Mouse (Mus musculus): ENCODE results near the gene Fig4. TPM values are rescaled to one million over a fixed set of nuclear protein-coding genes. Genes with fewer than 3 reads are reported as not detected.

Fig4 gene
- polyA plus RNA-seq, 1 experiment from 2014 or later, result 15.1 TPM

- Histone ChIP-seq H3K9ac (no peak overlapping the region), H3K27ac (no peak overlapping the region), H3K4me2 (no peak overlapping the region), H3K36me3 (no peaks in the 10 kb centered on the region), H3K27me3 (replicated peaks) (no peaks in the 10 kb centered on the region), H3K4me1 (no peaks in the 10 kb centered on the region), H3K4me3 (replicated peaks) (no peak overlapping the region), H3K9me3 (no peaks in the 10 kb centered on the region)
- 47% methylated on average over 11 of the region's 11 CpGs for WGBS
- peak; percentile 95 for ATAC-seq (ENCODE audit: insufficient read depth, low FRiP score, low read depth)
These were observed 98.3 kb downstream of the Fig4 start for GRCm38 (mm10) chr10:41204637-41205315.

- no peaks in the 10 kb centered on the region for H3K36me3 ChIP-seq
- no peak overlapping the region for H3K9ac ChIP-seq
- H3K9me3 ChIP-seq, result no peaks in the 10 kb centered on the region
- H3K4me2 ChIP-seq, result no peak overlapping the region
- H3K4me3 ChIP-seq (replicated peaks), result no peak overlapping the region
- H3K4me1 ChIP-seq, result no peaks in the 10 kb centered on the region
- no peak for ATAC-seq (ENCODE audit: insufficient read depth, low FRiP score, low read depth)
- no peaks in the 10 kb centered on the region for H3K27me3 ChIP-seq (replicated peaks)
- no peak overlapping the region for H3K27ac ChIP-seq
- WGBS, result 27% methylated on average over 5 of the region's 5 CpGs
These were observed 98.9 kb downstream of the Fig4 start for GRCm38 (mm10) chr10:41204191-41204590.

GRCm38 (mm10) chr10:41198719-41199118, 104.3 kb downstream of the Fig4 start:
- H3K4me2 ChIP-seq, result no peak overlapping the region
- 78% methylated on average over 6 of the region's 6 CpGs for WGBS
- no peak overlapping the region for H3K9ac ChIP-seq
- no peak overlapping the region for H3K4me3 ChIP-seq (replicated peaks)
- ATAC-seq (ENCODE audit: insufficient read depth, low FRiP score, low read depth), result no peak
- H3K9me3 ChIP-seq, result no peaks in the 10 kb centered on the region
- no peaks in the 10 kb centered on the region for H3K36me3 ChIP-seq
- H3K27ac ChIP-seq, result no peak overlapping the region
- H3K4me1 ChIP-seq, result no peaks in the 10 kb centered on the region
- no peaks in the 10 kb centered on the region for H3K27me3 ChIP-seq (replicated peaks)

- Histone ChIP-seq H3K27ac (no peak overlapping the region), H3K9ac (no peak overlapping the region), H3K36me3 (no peaks in the 10 kb centered on the region), H3K4me3 (replicated peaks) (no peak overlapping the region), H3K9me3 (no peaks in the 10 kb centered on the region), H3K4me1 (no peaks in the 10 kb centered on the region), H3K4me2 (no peak overlapping the region), H3K27me3 (replicated peaks) (no peaks in the 10 kb centered on the region)
- peak; percentile 72; the same call in 1 of the 2 replicates for ATAC-seq (ENCODE audit: insufficient read depth, low FRiP score, low read depth)
- 91% methylated on average over 5 of the region's 5 CpGs for WGBS
These were observed 105.3 kb downstream of the Fig4 start for GRCm38 (mm10) chr10:41197788-41198187.

- H3K4me1 ChIP-seq, result no peaks in the 10 kb centered on the region
These were observed 106.8 kb downstream of the Fig4 start for GRCm38 (mm10) chr10:41196295-41196694.

GRCm38 (mm10) chr10:41189392-41189791, 113.7 kb downstream of the Fig4 start:
- Histone ChIP-seq H3K27me3 (replicated peaks) (no peaks in the 10 kb centered on the region), H3K36me3 (no peaks in the 10 kb centered on the region), H3K9ac (no peak overlapping the region), H3K27ac (no peak overlapping the region), H3K4me3 (replicated peaks) (no peak overlapping the region), H3K9me3 (no peaks in the 10 kb centered on the region), H3K4me2 (no peak overlapping the region), H3K4me1 (no peaks in the 10 kb centered on the region)
- WGBS, result 69% methylated on average over 3 of the region's 3 CpGs
- ATAC-seq (ENCODE audit: insufficient read depth, low FRiP score, low read depth), result peak; percentile 93

More at GRCm38 (mm10) chr10:41196295-41196694, 106.8 kb downstream of the Fig4 start:
- Histone ChIP-seq H3K36me3 (no peaks in the 10 kb centered on the region), H3K27ac (no peak overlapping the region), H3K4me3 (replicated peaks) (no peak overlapping the region), H3K4me2 (no peak overlapping the region), H3K27me3 (replicated peaks) (no peaks in the 10 kb centered on the region), H3K9me3 (no peaks in the 10 kb centered on the region), H3K9ac (no peak overlapping the region)
- WGBS, result 69% methylated on average over 4 of the region's 4 CpGs
- ATAC-seq (ENCODE audit: insufficient read depth, low FRiP score, low read depth), result peak; percentile 83

GRCm38 (mm10) chr10:41183975-41184374, 119.1 kb downstream of the Fig4 start:
- H3K4me1 ChIP-seq, result no peaks in the 10 kb centered on the region
- no peaks in the 10 kb centered on the region for H3K27me3 ChIP-seq (replicated peaks)
- no peak overlapping the region for H3K27ac ChIP-seq
- H3K36me3 ChIP-seq, result no peaks in the 10 kb centered on the region
- no peak overlapping the region for H3K9ac ChIP-seq
- ATAC-seq (ENCODE audit: insufficient read depth, low FRiP score, low read depth), result no peak
- no peak overlapping the region for H3K4me3 ChIP-seq (replicated peaks)
- H3K9me3 ChIP-seq, result no peaks in the 10 kb centered on the region
- 87% methylated on average over 3 of the region's 3 CpGs for WGBS
- no peak overlapping the region for H3K4me2 ChIP-seq

GRCm38 (mm10) chr10:41182644-41183043, 120.4 kb downstream of the Fig4 start:
- no peak overlapping the region for H3K27ac ChIP-seq
- no peaks in the 10 kb centered on the region for H3K9me3 ChIP-seq
- no peak overlapping the region for H3K4me2 ChIP-seq
- no peak overlapping the region for H3K4me3 ChIP-seq (replicated peaks)
- no peak overlapping the region for H3K9ac ChIP-seq
- 30% methylated on average over 6 of the region's 6 CpGs for WGBS
- H3K36me3 ChIP-seq, result no peaks in the 10 kb centered on the region
- no peaks in the 10 kb centered on the region for H3K27me3 ChIP-seq (replicated peaks)
- no peaks in the 10 kb centered on the region for H3K4me1 ChIP-seq
- ATAC-seq (ENCODE audit: insufficient read depth, low FRiP score, low read depth), result no peak

GRCm38 (mm10) chr10:41166141-41166540, 136.9 kb downstream of the Fig4 start:
- Histone ChIP-seq H3K9me3 (no peaks in the 10 kb centered on the region), H3K27ac (no peak overlapping the region), H3K36me3 (no peaks in the 10 kb centered on the region), H3K4me2 (no peak overlapping the region), H3K9ac (no peak overlapping the region), H3K4me1 (no peaks in the 10 kb centered on the region), H3K27me3 (replicated peaks) (no peaks in the 10 kb centered on the region), H3K4me3 (replicated peaks) (no peak overlapping the region)
- no peak for ATAC-seq (ENCODE audit: insufficient read depth, low FRiP score, low read depth)
- 79% methylated on average over 5 of the region's 5 CpGs for WGBS

- 64% methylated on average over 2 of the region's 2 CpGs for whole genome bisulfite sequencing
- ATAC-seq (ENCODE audit: insufficient read depth, low FRiP score, low read depth), result no peak
- Histone ChIP-seq H3K9ac (no peak overlapping the region), H3K27ac (no peak overlapping the region), H3K36me3 (no peaks in the 10 kb centered on the region), H3K4me2 (no peak overlapping the region), H3K4me3 (replicated peaks) (no peak overlapping the region), H3K27me3 (replicated peaks) (no peaks in the 10 kb centered on the region), H3K9me3 (no peaks in the 10 kb centered on the region), H3K4me1 (no peaks in the 10 kb centered on the region)
These were observed 140.0 kb downstream of the Fig4 start for GRCm38 (mm10) chr10:41163108-41163507.

GRCm38 (mm10) chr10:41157296-41157695, 145.8 kb downstream of the Fig4 start:
- H3K36me3 ChIP-seq, result no peaks in the 10 kb centered on the region
- H3K27ac ChIP-seq, result no peak overlapping the region
- no peak overlapping the region for H3K4me3 ChIP-seq (replicated peaks)
- no peaks in the 10 kb centered on the region for H3K9me3 ChIP-seq
- 90% methylated on average over 2 of the region's 2 CpGs for WGBS
- H3K4me2 ChIP-seq, result no peak overlapping the region
- H3K27me3 ChIP-seq (replicated peaks), result no peaks in the 10 kb centered on the region
- H3K9ac ChIP-seq, result no peak overlapping the region
- H3K4me1 ChIP-seq, result no peaks in the 10 kb centered on the region
- ATAC-seq (ENCODE audit: insufficient read depth, low FRiP score, low read depth), result no peak

- Histone ChIP-seq H3K4me1 (no peaks in the 10 kb centered on the region), H3K9me3 (no peaks in the 10 kb centered on the region), H3K4me2 (no peak overlapping the region), H3K9ac (no peak overlapping the region), H3K27ac (no peak overlapping the region), H3K4me3 (replicated peaks) (no peak overlapping the region), H3K36me3 (no peaks in the 10 kb centered on the region), H3K27me3 (replicated peaks) (no peaks in the 10 kb centered on the region)
- no peak for ATAC-seq (ENCODE audit: insufficient read depth, low FRiP score, low read depth)
- WGBS, result 54% methylated on average over 1 of the region's 1 CpGs
These were observed 146.4 kb downstream of the Fig4 start for GRCm38 (mm10) chr10:41156693-41157092.

Data from stomach, embryonic 15.5 days (tissue).